Mouse (Mus musculus) gastrocnemius, adult 18-20 months (tissue): Measurements from ENCODE around the gene Pfkl. TPM values are rescaled to one million over a fixed set of nuclear protein-coding genes. Genes with fewer than 3 reads are reported as not detected.
"Not testable (repeated sequence)": the region's sequence is repeated elsewhere in the genome, so short reads cannot be mapped to it uniquely, and the experiment has no call there.

ENCODE experiments used
- DNase-seq: peaks from one replicate; pipeline ENCODE4 v3.0.0; 2021; ENCODE audit warnings: low spot score
- total RNA-seq, 2 experiments: library from RNA; stranded (reverse); gene quantifications; 2 replicates each; pipeline ENCODE4 v1.2.3; 2021

Pfkl gene
- total RNA-seq, 2 experiments from 2014 or later: 5.9 to 7.0 TPM

- DNase-seq: no peak
Observed at GRCm38 (mm10) chr10:77971709-77972553, 38.0 kb downstream of the Pfkl start.

GRCm38 (mm10) chr10:77971191-77971590, 38.7 kb downstream of the Pfkl start:
- no peak for DNase-seq

- DNase-seq: no peak
Observed at GRCm38 (mm10) chr10:77970481-77970880, 39.4 kb downstream of the Pfkl start, which contains the start of gene Trpm2. Trpm2 (minus strand) TSS chr10:77970563.

- no peak for DNase-seq
Observed at GRCm38 (mm10) chr10:77969973-77970325, 39.9 kb downstream of the Pfkl start.

- peak; percentile 21 for DNase-seq
Observed at GRCm38 (mm10) chr10:77969274-77969972, 40.5 kb downstream of the Pfkl start.

GRCm38 (mm10) chr10:77963971-77964370, 45.9 kb downstream of the Pfkl start:
- DNase-seq: no peak

- no peak for DNase-seq
Observed at GRCm38 (mm10) chr10:77962725-77963124, 47.2 kb downstream of the Pfkl start.

- not testable (repeated sequence) for DNase-seq
Observed at GRCm38 (mm10) chr10:77950468-77950867, 59.4 kb downstream of the Pfkl start.

GRCm38 (mm10) chr10:77939685-77940084, 70.2 kb downstream of the Pfkl start:
- no peak for DNase-seq

Other genes starting within 250 kb of the Pfkl start
- gene Gm3238, start 238.8 kb downstream of the Pfkl start, total RNA-seq: not detected
- not detected for gene Gm7138, start 233.1 kb downstream of the Pfkl start, total RNA-seq
- not detected for gene Gm3250, start 227.5 kb downstream of the Pfkl start, total RNA-seq
- gene Gm7137, start 221.9 kb downstream of the Pfkl start, total RNA-seq: not detected
- gene Gm9639, start 215.0 kb downstream of the Pfkl start, total RNA-seq: not detected
- gene Gm19668, start 210.9 kb downstream of the Pfkl start, total RNA-seq: not detected
- not detected for gene Gm9507, start 198.2 kb downstream of the Pfkl start, total RNA-seq
- not detected for gene Gm2696, start 195.4 kb downstream of the Pfkl start, total RNA-seq
- not detected for gene Krtap10-4, start 183.0 kb downstream of the Pfkl start, total RNA-seq
- gene Krtap10-10, start 174.1 kb downstream of the Pfkl start, total RNA-seq: not detected
- gene Gm36176, start 163.3 kb downstream of the Pfkl start, total RNA-seq: not detected
- not detected for gene Gm10318, start 157.2 kb downstream of the Pfkl start, total RNA-seq
- gene Gm3285, start 148.1 kb downstream of the Pfkl start, total RNA-seq: not detected
- under 1 TPM; 0.23 to 0.28 TPM for gene Lrrc3, start 107.5 kb downstream of the Pfkl start, total RNA-seq
- under 1 TPM; 0.07 to 0.26 TPM for gene Trpm2, start 39.5 kb downstream of the Pfkl start, total RNA-seq
- 1 to 10 TPM; 4.1 to 4.6 TPM for gene 1810043G02Rik, start 31.6 kb downstream of the Pfkl start, total RNA-seq
- gene Dnmt3l, start 31.9 kb upstream of the Pfkl start, total RNA-seq: not detected
- gene Aire, start 33.5 kb upstream of the Pfkl start, total RNA-seq: not detected
- 1 to 10 TPM; 1.3 to 1.5 TPM for gene Icosl, start 59.2 kb upstream of the Pfkl start, total RNA-seq
- gene D10Jhu81e, start 159.7 kb upstream of the Pfkl start, total RNA-seq: 100 to 1,000 TPM; 258 to 262 TPM
- 10 to 100 TPM in 1 of 2 experiments, 1 to 10 TPM in 1; 9.5 to 10.7 TPM for gene Pwp2, start 175.1 kb upstream of the Pfkl start, total RNA-seq
- 10 to 100 TPM; 37.9 to 41.4 TPM for gene Trappc10, start 234.6 kb upstream of the Pfkl start, total RNA-seq